Mouse (Mus musculus) cerebellum, postnatal 25 days (tissue): ENCODE data around the gene Hnrnpf.
A peak's percentile ranks its signal among the peaks of the same experiment; 100 is the strongest.

Source experiments
- DNase-seq, 2 experiments: peaks; one replicate each; pipeline ENCODE4 v3.0.0; 2021; ENCODE audit warnings: mixed read lengths in 2 of 2

Hnrnpf gene

GRCm38 (mm10) chr6:117926871-117927491, 26.9 kb downstream of the Hnrnpf start:
- DNase-seq = no peak

- no peak for DNase-seq
These were observed 27.8 kb downstream of the Hnrnpf start for GRCm38 (mm10) chr6:117927955-117928354.

DNA sequence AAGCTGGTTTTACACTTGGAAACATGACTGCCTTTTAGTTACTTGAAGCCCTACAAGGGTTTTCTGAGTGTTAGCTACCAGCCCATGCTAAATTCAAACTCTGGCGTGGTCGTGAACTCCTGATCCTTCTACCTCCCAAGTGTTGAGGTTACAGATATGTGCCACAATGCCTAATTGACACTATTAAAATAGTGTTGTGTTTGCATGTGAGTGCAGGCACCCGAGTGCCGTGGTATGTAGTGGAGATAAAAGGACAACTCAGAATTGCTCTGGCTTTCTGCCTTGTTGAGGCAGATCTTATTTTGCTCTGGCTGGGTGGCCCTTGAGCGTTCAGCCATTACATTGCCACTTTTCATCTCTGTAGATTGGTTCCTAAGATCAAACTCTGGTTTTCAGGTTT, 28.6 kb downstream of the Hnrnpf start:
- DNase-seq = no peak

DNA sequence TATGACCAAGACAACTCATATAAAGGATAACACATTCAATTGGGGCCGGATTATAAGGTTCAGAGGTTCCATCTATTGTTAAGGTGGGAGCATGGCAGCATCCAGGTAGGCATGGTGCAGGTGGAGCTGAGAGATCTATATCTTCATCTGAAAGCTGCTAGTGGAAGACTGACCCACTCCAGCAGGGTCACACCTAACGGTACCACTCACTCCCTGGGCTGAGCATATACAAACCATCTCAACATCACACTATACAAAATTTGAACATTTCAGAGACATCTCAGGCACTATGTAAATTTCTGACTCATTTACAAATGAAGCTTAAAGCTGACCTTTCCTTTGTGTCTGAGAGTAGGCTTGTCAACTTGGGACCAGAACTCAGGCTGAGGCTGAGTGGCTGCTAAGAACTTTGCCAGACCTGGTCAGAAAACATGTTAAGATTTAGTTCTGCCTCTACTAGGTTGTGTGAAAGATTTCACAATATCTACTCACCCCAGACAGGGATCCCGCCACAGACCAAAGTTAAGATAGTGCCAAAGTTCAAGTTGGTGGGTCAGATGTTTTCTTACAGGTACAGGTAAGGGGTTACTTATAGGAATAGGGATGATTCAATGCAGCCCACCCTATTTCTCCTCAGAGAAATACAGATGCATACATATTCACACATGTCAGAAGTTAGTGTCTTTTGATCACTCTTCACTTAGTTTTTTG, 30.0 kb downstream of the Hnrnpf start:
- no peak for DNase-seq

DNA sequence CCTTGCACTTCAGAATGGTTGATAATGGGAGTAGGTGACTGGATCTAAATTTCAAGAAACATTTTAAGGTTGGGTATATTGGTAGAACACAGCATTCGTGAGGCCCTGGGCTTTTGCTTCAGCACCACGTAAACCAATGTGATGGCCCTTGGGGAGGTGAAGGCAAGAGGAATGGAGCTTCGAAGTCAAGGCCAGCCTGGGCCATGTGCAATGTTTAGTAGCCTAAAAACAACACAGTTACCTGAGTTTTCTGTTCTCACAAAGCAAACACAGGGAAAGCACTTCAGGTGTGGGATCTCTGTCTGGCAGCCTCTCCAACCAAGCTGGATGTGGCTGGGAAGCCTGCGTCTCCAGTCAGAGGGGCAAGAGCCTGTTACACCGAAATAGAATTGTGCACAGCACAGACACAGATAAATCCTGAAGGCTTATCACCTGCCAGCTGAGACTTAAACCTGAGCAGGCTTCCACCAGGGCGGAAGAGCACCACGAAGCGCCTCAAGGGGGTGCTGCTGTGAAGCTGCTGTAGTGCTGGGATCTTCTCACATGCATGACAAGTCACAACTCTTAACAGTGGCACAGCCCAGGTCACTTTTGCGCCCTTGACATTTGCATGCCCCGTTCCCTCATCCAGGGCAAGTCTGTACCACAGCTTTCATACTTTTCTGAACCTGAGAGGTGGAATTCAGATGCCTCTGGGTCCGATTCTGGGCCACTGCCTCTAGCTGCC, 32.4 kb downstream of the Hnrnpf start:
- peak; percentile 49 to 64 for DNase-seq

DNA sequence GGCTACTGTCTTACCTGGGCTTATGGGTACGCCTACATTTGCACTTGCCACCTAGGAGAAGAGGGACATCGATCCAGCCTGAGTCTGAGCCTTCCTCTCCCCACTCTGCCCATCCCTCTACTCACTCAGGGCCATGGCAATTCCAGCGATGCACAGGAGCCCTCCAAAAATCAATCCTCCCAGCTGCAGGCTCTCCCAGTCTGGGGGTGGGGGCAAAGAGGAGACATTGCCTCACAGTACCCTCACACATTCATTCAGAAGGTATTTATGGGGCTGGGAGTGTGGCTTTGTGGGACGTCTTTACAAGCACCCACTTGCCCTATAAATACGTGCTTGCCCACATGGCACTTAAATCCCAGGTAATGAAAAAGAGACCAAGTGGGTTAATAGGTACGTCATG, 34.2 kb downstream of the Hnrnpf start:
- DNase-seq = no peak

DNA sequence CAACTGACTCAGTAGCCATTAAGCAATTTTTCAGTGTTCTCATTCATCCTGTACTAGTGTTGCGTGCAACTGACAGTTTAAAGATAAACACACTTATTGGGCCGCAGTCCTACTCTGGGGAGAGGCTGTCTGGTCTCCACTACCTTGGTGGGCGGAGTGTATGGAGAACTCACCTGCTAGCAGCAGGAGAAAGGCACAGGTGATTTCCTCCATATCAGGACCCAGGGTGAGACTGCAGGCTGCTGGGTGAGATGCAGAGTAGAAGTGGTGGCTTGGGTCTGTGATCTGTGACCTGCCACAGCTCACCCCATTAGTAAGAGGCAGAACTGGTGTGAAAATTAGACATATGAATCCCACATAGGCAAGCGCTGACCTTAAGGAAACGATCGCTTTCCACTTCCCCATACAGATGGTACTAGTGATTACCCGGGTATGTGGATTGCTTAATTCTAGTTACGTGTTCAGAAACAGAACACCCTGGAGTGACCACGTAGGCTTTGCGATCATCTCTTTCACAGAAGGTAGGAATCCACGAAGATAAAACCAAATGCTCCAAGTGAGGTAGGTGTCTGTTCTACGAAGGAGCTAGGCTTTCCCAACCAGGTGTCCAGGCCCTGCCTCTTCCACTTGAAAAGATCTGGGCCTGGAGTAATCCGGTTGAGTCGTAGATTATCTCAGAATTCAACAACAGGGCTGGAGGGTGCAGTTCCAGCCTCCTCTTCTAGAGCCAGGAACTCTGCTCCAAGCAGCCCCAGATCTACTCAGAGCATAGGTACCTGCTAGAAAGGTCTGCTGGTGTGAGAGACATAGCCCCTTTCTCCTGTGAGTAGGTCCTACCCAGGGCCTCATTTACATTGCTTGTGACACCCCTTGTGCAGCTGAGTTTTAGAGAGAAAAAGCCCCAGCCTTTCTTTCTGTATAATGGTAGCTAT, 35.8 kb downstream of the Hnrnpf start:
- DNase-seq = no peak

GRCm38 (mm10) chr6:117937222-117937932, 37.3 kb downstream of the Hnrnpf start, which contains the start of gene Fxyd4:
TSS of gene Fxyd4 (minus strand) at chr6:117937692.
- peak in 1 of 2 experiments; percentile 24 for DNase-seq

DNA sequence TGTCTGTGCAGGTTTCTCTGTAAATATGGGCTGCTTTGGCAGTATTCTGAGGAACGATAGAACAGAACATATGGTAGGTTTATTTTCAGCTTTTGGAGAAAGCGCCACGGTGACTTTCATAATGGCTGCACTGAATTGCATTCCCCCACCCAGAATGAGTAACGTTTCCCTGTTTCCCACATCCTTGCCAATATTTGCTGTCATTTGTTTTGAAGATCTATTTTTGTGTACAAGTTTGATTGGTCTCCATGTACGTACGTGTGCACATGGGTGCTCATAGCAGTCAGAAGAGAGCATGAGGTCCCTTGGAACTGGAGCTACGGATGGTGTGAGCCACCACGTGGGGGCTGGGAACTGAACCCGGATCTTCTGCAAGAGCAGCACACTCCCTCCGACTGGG, 38.8 kb downstream of the Hnrnpf start:
- DNase-seq = peak; percentile 52 to 59

DNA sequence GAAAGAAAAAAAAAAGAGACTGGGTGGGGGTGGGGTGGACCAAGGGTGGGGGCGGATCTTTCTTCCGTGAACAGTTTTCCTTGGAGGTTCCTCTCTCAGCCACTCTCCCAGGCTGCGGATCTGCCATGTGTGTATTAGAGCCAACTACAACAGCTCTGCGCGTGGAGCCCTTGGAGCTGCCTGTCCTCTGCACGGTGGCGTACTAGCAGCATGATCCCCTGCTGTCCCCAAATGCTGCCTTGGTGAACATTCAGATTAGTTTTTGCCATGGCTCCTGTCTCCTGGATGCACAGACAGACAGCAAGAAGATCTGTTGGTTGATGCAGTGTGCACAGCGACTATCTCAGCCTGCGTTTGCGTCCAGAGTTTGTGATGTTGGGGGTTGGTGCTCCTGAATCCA, 42.6 kb downstream of the Hnrnpf start:
- peak; percentile 78 to 85 for DNase-seq

DNA sequence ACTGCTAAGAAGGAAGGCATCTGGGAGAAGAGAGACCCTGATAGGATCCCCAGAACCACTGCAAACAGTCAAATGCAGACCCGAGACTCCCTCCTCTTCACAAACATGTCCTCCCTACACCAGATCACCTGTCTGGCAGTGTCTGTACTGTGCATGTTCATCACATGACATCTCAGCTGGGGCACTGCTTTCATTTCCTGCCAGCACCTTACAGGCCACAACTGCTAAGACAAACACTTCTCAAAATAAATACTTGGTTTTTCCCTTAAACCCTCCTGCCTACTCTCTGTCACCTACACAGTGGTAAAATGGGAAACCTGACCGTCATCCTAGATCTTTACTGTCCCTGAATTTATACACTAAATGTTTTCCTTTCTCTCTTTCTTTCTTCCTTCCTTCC, 43.8 kb downstream of the Hnrnpf start:
- no peak for DNase-seq

- DNase-seq = no peak
These were observed 52.2 kb downstream of the Hnrnpf start for GRCm38 (mm10) chr6:117952330-117952729.

DNA sequence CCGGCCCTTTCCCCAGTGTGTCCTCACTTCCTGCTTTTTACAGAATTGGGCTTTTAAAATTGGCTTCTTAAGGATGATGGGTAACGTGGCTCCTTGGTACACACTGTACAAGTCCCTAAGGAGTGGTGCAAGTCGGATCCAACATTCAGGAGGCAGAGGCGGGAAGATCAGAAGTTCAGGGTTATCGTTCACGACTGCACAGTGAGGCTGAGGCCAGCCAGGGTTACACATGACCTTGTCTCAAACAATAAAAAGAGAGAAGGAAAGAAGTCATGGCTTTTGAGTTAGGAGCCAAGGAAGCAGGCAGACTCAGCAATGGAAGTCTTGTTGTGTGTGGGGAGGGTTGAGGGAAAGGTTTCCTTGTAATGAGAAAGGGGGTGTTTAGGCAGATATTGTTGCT, 56.0 kb downstream of the Hnrnpf start:
- DNase-seq = no peak

DNA sequence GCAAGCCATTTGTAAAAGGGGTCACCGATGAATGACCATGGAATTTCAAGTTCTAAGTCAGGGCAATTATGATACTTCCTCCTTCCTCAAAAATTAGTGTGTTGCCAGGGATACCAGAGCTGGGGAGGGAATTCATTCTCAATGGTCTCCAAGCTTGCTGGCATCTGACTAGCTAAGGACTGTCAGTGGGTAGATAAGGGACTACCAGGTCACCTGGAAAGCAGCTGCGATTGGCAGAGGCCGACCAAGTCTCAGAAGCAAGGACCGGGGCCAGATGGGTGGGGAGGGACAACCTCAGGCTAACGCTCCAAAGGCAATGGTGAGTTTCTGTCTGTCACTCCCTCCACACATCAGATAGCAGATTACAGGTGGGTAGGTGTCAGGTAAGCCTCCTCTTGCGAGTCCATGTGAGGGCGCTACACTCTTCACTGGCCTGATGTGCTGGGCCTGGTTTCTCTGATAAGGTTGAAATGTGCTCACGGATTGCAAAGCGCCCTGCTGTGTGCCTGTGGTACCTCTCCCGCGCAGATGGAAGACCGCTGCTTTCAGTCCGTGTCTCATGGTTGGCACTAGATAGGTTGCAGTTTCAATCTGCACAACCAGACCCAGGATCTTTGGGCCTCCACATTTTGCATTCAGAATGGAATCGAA, 56.9 kb downstream of the Hnrnpf start:
- DNase-seq = peak; percentile 19 to 28

- DNase-seq = no peak
These were observed 63.1 kb downstream of the Hnrnpf start for GRCm38 (mm10) chr6:117963201-117963600.

DNA sequence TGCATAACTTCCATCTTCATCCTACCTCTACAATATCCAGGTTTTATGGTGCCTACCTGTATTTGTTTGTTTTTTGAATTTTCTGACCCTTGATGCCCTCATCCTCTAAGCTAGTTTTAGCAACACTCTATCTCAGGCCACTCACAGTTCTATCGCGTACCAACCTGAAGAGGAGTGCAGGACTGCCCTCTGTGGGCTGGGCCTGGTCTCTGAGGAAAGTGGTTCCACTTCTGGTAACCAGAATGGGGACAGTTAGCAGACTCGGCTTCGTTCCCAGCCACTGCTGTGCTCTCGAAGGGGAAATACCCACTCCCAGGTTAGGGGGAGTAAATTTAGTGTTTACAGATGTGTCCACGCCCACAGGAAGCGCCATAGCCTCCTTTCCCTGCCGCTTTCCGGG, 66.6 kb downstream of the Hnrnpf start:
- no peak for DNase-seq
